Mouse (Mus musculus) midbrain, embryonic 15.5 days (tissue): Measurements from ENCODE around the gene Fbxo46. TPM values are rescaled to one million over a fixed set of nuclear protein-coding genes. Genes with fewer than 3 reads are reported as not detected.

Experiments used
- ATAC-seq: fragments of 200-750 bp; cut with Nextera tagmentation; replicated peaks from 2 replicates; pipeline ENCODE4 v1.8.0; 2017; ENCODE audit warnings: moderate TSS enrichment
- H3K27ac ChIP-seq: fragments of 300-500 bp; sonication (generic); 2 replicates; pipeline ENCODE4 v1.5.1; 2015; ENCODE audit warnings: mild to moderate bottlenecking, inconsistent platforms
- H3K27me3 ChIP-seq: fragments of 300-500 bp; sonication (generic); replicated peaks from 2 replicates; pipeline ENCODE4 v1.6.1; 2015; ENCODE audit warnings: inconsistent platforms
- H3K36me3 ChIP-seq: fragments of 300-500 bp; sonication (generic); replicated peaks from 2 replicates; pipeline ENCODE4 v1.6.1; 2015; ENCODE audit warnings: inconsistent platforms
- H3K4me1 ChIP-seq: fragments of 300-500 bp; sonication (generic); 2 replicates; pipeline ENCODE4 v1.6.1; 2015; ENCODE audit warnings: inconsistent platforms
- H3K4me2 ChIP-seq: fragments of 300-500 bp; sonication (generic); 2 replicates; pipeline ENCODE4 v1.6.1; 2015; ENCODE audit warnings: inconsistent platforms, mild to moderate bottlenecking, moderate library complexity
- H3K4me3 ChIP-seq: fragments of 300-500 bp; sonication (generic); 2 replicates; pipeline ENCODE4 v1.5.1; 2015; ENCODE audit warnings: mild to moderate bottlenecking, inconsistent platforms
- H3K9ac ChIP-seq: fragments of 300-500 bp; sonication (generic); 2 replicates; pipeline ENCODE4 v1.6.1; 2015; ENCODE audit warnings: mild to moderate bottlenecking, inconsistent platforms
- H3K9me3 ChIP-seq: fragments of 300-500 bp; sonication (generic); 2 replicates; pipeline ENCODE4 v1.6.1; 2016; ENCODE audit warnings: inconsistent platforms
- WGBS: fragments of 180-500 bp; shearing (Covaris S2); methylation state at CpG from one replicate; pipeline ENCODE4 v1.1.7; 2015; ENCODE audit warnings: mixed read lengths; 5-methylcytosine and 5-hydroxymethylcytosine counted together
- polyA plus RNA-seq: library from polyadenylated mRNA; unstranded; fragments of >200 nt; fragmentation: Nextera tagmentation; extraction: Ambion mirVana; gene quantifications from 2 replicates; pipeline ENCODE4 v1.2.1, GENCODE M21; 2015

The Fbxo46 gene
- polyA plus RNA-seq, 1 experiment from 2014 or later: 21.4 TPM

- H3K27me3 ChIP-seq: peaks cover 25% of the 10 kb centered on the region
- ATAC-seq: no peak
- H3K9me3 ChIP-seq: no peaks in the 10 kb centered on the region
- no peak overlapping the region for H3K4me3 ChIP-seq
- H3K4me1 ChIP-seq: peaks cover 34% of the 10 kb centered on the region
- no peaks in the 10 kb centered on the region for H3K36me3 ChIP-seq
- no peak overlapping the region for H3K9ac ChIP-seq
- 88% methylated on average over 7 of the region's 7 CpGs for WGBS
- H3K27ac ChIP-seq: no peak overlapping the region
- H3K4me2 ChIP-seq: no peak overlapping the region
Observed at GRCm38 (mm10) chr7:19162928-19163327, 43.3 kb downstream of the Fbxo46 start.

- Histone ChIP-seq H3K27me3 (peaks cover 25% of the 10 kb centered on the region), H3K9ac (no peak overlapping the region), H3K4me3 (no peak overlapping the region), H3K4me1 (peaks cover 34% of the 10 kb centered on the region), H3K27ac (no peak overlapping the region), H3K9me3 (no peaks in the 10 kb centered on the region), H3K4me2 (peak overlapping the region; percentile 8; the same call in 1 of the 2 replicates), H3K36me3 (no peaks in the 10 kb centered on the region)
- WGBS: 23% methylated on average over 12 of the region's 12 CpGs
- ATAC-seq: no peak
Observed at GRCm38 (mm10) chr7:19163752-19164151, 44.1 kb downstream of the Fbxo46 start.

- no peak; the same call in 1 of the 2 replicates for ATAC-seq
- 1% methylated on average over 6 of the region's 6 CpGs for WGBS
- Histone ChIP-seq H3K4me3 (no peak overlapping the region), H3K4me2 (peak overlapping the region; percentile 8; the same call in 1 of the 2 replicates), H3K4me1 (peaks cover 34% of the 10 kb centered on the region), H3K36me3 (no peaks in the 10 kb centered on the region), H3K27ac (no peak overlapping the region), H3K9ac (no peak overlapping the region), H3K9me3 (no peaks in the 10 kb centered on the region), H3K27me3 (peaks cover 24% of the 10 kb centered on the region)
Observed at GRCm38 (mm10) chr7:19164189-19164588, 44.5 kb downstream of the Fbxo46 start.

- no peak overlapping the region for H3K9ac ChIP-seq
- ATAC-seq: no peak
- 3% methylated on average over 13 of the region's 13 CpGs for WGBS
Observed at GRCm38 (mm10) chr7:19164978-19165377, 45.3 kb downstream of the Fbxo46 start.

GRCm38 (mm10) chr7:19165656-19166423 lies 46.2 kb downstream of the Fbxo46 start, which contains the start of gene Gipr:
Gene Gipr (minus strand): TSS chr7:19166127.
- peak within 1 kb of the TSS; percentile 38 for H3K4me2 ChIP-seq
- ATAC-seq: peak; percentile 19; the same call in 1 of the 2 replicates
- H3K9ac ChIP-seq: no peak within 1 kb of the TSS
- WGBS: 13% methylated on average over 14 of the region's 14 CpGs
- H3K4me3 ChIP-seq: peak within 1 kb of the TSS; percentile 11; the same call in 1 of the 2 replicates
- peaks cover 32% of the 10 kb centered on the region for H3K4me1 ChIP-seq
- H3K36me3 ChIP-seq: no peaks in the 10 kb centered on the region
- H3K9me3 ChIP-seq: no peaks in the 10 kb centered on the region
- H3K27ac ChIP-seq: 0 out of 2 replicates have a peak within 1 kb of the TSS, but pooled peaks have one; percentile 5
- H3K27me3 ChIP-seq: peaks cover 15% of the 10 kb centered on the region

More at GRCm38 (mm10) chr7:19164978-19165377, 45.3 kb downstream of the Fbxo46 start:
- Histone ChIP-seq H3K4me2 (peak overlapping the region; percentile 38), H3K27ac (no peak overlapping the region), H3K4me3 (0 out of 2 replicates have a peak overlapping the region, but pooled peaks have one; percentile 8), H3K4me1 (peaks cover 33% of the 10 kb centered on the region), H3K27me3 (peaks cover 17% of the 10 kb centered on the region), H3K36me3 (no peaks in the 10 kb centered on the region), H3K9me3 (no peaks in the 10 kb centered on the region)

- Histone ChIP-seq H3K9me3 (no peaks in the 10 kb centered on the region), H3K9ac (no peak overlapping the region), H3K27ac (no peak overlapping the region), H3K4me2 (no peak overlapping the region), H3K4me1 (peaks cover 35% of the 10 kb centered on the region), H3K36me3 (no peaks in the 10 kb centered on the region), H3K27me3 (peaks cover 13% of the 10 kb centered on the region), H3K4me3 (no peak overlapping the region)
- 85% methylated on average over 3 of the region's 3 CpGs for WGBS
- ATAC-seq: no peak
Observed at GRCm38 (mm10) chr7:19166990-19167389, 47.3 kb downstream of the Fbxo46 start.

GRCm38 (mm10) chr7:19169506-19169905 lies 49.8 kb downstream of the Fbxo46 start:
- ATAC-seq: no peak
- Histone ChIP-seq H3K9ac (no peak overlapping the region), H3K4me1 (peaks cover 35% of the 10 kb centered on the region), H3K9me3 (no peaks in the 10 kb centered on the region), H3K4me2 (no peak overlapping the region), H3K27ac (peak overlapping the region; percentile 63), H3K4me3 (no peak overlapping the region), H3K27me3 (peaks cover 9% of the 10 kb centered on the region), H3K36me3 (no peaks in the 10 kb centered on the region)
- WGBS: 48% methylated on average over 10 of the region's 10 CpGs

GRCm38 (mm10) chr7:19170142-19170541 lies 50.5 kb downstream of the Fbxo46 start:
- H3K36me3 ChIP-seq: no peaks in the 10 kb centered on the region
- no peak overlapping the region for H3K9ac ChIP-seq
- peak; percentile 20; the same call in 1 of the 2 replicates for ATAC-seq
- H3K4me1 ChIP-seq: peaks cover 29% of the 10 kb centered on the region
- H3K9me3 ChIP-seq: no peaks in the 10 kb centered on the region
- H3K27me3 ChIP-seq: 0 out of 2 replicates have a peak, but pooled peaks cover 4% of the 10 kb centered on the region
- H3K27ac ChIP-seq: peak overlapping the region; percentile 63
- WGBS: 45% methylated on average over 8 of the region's 8 CpGs
- H3K4me3 ChIP-seq: no peak overlapping the region
- H3K4me2 ChIP-seq: no peak overlapping the region

- Histone ChIP-seq H3K4me2 (no peak overlapping the region), H3K36me3 (no peaks in the 10 kb centered on the region), H3K27ac (peak overlapping the region; percentile 53), H3K9me3 (no peaks in the 10 kb centered on the region), H3K27me3 (0 out of 2 replicates have a peak, but pooled peaks cover 4% of the 10 kb centered on the region), H3K4me1 (peaks cover 25% of the 10 kb centered on the region), H3K4me3 (no peak overlapping the region), H3K9ac (no peak overlapping the region)
- ATAC-seq: no peak
- 36% methylated on average over 8 of the region's 8 CpGs for WGBS
Observed at GRCm38 (mm10) chr7:19171831-19172230, 52.2 kb downstream of the Fbxo46 start.

- Histone ChIP-seq H3K27ac (no peak overlapping the region), H3K4me3 (no peak overlapping the region; the same call in 1 of the 2 replicates), H3K27me3 (0 out of 2 replicates have a peak, but pooled peaks cover 4% of the 10 kb centered on the region), H3K4me2 (peak overlapping the region; percentile 45), H3K9ac (no peak overlapping the region), H3K4me1 (peaks cover 35% of the 10 kb centered on the region), H3K9me3 (no peaks in the 10 kb centered on the region), H3K36me3 (no peaks in the 10 kb centered on the region)
- ATAC-seq: no peak
- 2% methylated on average over 17 of the region's 17 CpGs for WGBS
Observed at GRCm38 (mm10) chr7:19172874-19173273, 53.2 kb downstream of the Fbxo46 start.

GRCm38 (mm10) chr7:19175708-19176515 lies 56.3 kb downstream of the Fbxo46 start, which contains the start of gene Eml2:
Gene Eml2 (plus strand): TSS chr7:19176421.
- H3K27me3 ChIP-seq: peaks cover 21% of the 10 kb centered on the region
- WGBS: under 1% methylated on average over 30 of the region's 30 CpGs
- no peaks in the 10 kb centered on the region for H3K36me3 ChIP-seq
- peak; percentile 96 for ATAC-seq
- peaks cover 44% of the 10 kb centered on the region for H3K4me1 ChIP-seq
- H3K4me2 ChIP-seq: peak within 1 kb of the TSS; percentile 75
- H3K9ac ChIP-seq: peak within 1 kb of the TSS; percentile 72
- peak within 1 kb of the TSS; percentile 74 for H3K4me3 ChIP-seq
- peak within 1 kb of the TSS; percentile 83 for H3K27ac ChIP-seq
- no peaks in the 10 kb centered on the region for H3K9me3 ChIP-seq

GRCm38 (mm10) chr7:19176516-19176947 lies 56.9 kb downstream of the Fbxo46 start:
- Histone ChIP-seq H3K4me2 (peak overlapping the region; percentile 75), H3K36me3 (no peaks in the 10 kb centered on the region), H3K4me1 (peaks cover 46% of the 10 kb centered on the region), H3K9me3 (no peaks in the 10 kb centered on the region), H3K27me3 (peaks cover 21% of the 10 kb centered on the region), H3K9ac (peak overlapping the region; percentile 72), H3K27ac (peak overlapping the region; percentile 83), H3K4me3 (peak overlapping the region; percentile 74)
- ATAC-seq: peak; percentile 57
- WGBS: 1% methylated on average over 9 of the region's 21 CpGs
